Mouse (Mus musculus): ENCODE data around the gene Zbp1. TPM values are rescaled to one million over a fixed set of nuclear protein-coding genes. Genes with fewer than 3 reads are reported as not detected.

The Zbp1 gene
- polyA plus RNA-seq, 1 experiment from 2014 or later, result 0.22 TPM

DNA sequence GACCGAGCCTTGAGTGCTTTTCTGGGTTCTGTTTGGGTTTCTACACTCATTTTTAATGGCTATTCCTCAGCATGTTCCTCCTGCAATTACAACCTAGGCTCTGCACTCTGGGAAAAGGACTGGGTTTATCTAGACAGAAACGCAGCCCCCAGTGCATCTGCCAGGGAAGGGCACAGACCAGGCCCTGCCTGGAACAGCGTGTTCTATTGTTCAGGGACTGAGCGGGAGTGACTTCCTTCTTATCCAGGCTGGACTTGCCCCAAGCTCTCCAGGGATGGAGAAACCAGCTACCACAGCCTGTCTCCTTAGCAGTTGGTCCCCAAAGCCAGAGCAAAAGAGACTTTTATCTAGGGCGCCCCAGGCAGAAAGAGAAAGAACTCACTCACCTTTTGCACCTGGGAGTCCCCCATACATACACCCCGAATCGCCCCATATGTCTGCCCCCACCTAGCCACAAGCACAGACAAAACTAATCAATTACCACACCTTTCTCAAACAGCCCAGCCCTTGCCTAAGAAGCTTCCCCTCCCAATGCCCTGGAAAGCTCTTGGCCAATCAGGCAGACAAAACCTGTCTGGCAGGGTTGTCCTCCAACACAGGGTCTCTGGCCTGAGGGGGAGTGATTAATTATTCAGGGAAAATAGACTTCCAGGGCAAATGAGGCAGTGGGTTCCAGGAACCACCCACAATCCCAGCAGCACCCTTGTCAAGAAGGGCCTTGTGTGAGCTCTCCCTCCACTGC, 37.3 kb upstream of the Zbp1 start:
- ATAC-seq (ENCODE audit: low read depth), result no peak
- Histone ChIP-seq H3K4me3 (no peak overlapping the region), H3K27ac (replicated peaks) (peak overlapping the region; percentile 89), H3K36me3 (no peaks in the 10 kb centered on the region), H3K4me1 (replicated peaks) (peaks cover 99% of the 10 kb centered on the region), H3K27me3 (no peaks in the 10 kb centered on the region), H3K9me3 (no peaks in the 10 kb centered on the region), H3K9ac (peak overlapping the region; percentile 8; the same call in 1 of the 2 replicates), H3K4me2 (no peak overlapping the region)
- 54% methylated on average over 7 of the region's 7 CpGs for WGBS

DNA sequence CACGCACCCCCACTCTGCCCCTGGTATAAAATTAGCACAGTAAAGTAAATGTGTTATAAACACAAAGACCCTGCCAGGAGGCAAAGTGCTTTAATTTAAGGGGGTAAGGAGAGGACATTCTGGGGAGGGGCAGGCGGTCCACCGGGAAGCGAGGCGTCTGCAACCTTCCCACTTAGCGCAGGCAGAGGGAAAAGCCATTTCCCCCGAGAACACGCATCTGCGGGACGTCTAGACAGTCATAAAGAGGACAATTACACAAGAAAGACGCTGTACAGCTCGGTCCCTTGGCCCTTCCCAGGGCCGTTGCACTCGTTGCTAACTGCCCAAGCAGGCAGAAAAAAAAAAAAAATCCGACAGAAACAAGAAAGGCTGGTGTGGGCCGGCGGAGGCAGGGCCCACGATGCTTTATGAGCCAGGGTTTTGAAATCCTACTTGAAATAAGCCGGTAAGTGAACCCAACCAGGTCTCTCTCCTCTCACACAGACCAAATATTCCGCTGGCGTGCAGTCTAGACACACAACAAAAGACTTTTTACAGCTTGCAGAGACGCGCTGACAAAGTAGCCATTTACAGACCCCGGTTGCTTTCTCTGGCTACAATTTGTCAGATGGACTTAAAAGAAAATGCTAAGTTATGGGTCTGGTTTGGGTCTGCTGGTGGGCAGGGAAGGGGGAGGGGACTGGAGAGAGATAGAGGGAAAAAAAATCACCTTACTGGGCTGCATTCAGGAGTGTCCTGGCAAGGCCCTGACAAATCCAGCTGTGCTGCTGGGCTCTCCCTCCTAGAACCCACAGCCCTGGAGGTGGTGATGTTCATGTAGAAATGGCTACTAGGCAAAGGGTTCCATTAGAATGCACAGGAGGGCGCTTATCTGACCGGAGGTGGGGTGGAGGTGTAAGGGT, 35.3 kb upstream of the Zbp1 start:
- H3K9me3 ChIP-seq, result no peaks in the 10 kb centered on the region
- H3K4me3 ChIP-seq, result peak overlapping the region; percentile 4; the same call in 1 of the 2 replicates

DNA sequence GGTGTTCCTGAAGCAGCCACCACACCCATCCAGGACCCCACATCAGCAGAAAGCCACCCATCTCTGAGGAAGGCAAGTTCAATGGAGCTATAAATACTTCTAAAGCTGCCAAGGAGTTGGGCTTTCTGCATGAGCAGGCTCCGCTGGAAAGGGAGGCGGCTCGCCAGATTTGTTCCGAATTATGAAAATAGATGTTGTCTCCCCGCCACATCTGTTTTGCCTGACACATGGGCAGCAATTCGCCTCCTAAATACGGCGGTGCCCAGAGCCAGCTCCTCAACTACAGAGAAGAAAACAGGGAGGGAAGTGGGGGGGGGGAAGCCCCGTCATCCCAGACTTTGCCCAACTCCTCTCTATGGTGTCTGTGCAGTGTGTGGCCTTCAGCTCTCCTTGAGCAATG, 33.0 kb upstream of the Zbp1 start:
- no peaks in the 10 kb centered on the region for H3K9me3 ChIP-seq
- 37% methylated on average over 9 of the region's 9 CpGs for WGBS
- H3K4me1 ChIP-seq (replicated peaks), result peaks cover 97% of the 10 kb centered on the region
- no peak for ATAC-seq (ENCODE audit: low read depth)
- no peaks in the 10 kb centered on the region for H3K27me3 ChIP-seq
- H3K27ac ChIP-seq (replicated peaks), result no peak overlapping the region
- no peak overlapping the region for H3K9ac ChIP-seq
- H3K4me2 ChIP-seq, result no peak overlapping the region
- H3K36me3 ChIP-seq, result no peaks in the 10 kb centered on the region
- no peak overlapping the region for H3K4me3 ChIP-seq

More for the DNA sequence above, 35.3 kb upstream of the Zbp1 start:
- Histone ChIP-seq H3K4me1 (replicated peaks) (peaks cover 98% of the 10 kb centered on the region), H3K9ac (peak overlapping the region; percentile 60), H3K27me3 (no peaks in the 10 kb centered on the region), H3K36me3 (no peaks in the 10 kb centered on the region), H3K27ac (replicated peaks) (peak overlapping the region; percentile 89), H3K4me2 (peak overlapping the region; percentile 42)
- 8% methylated on average over 26 of the region's 26 CpGs for WGBS
- ATAC-seq (ENCODE audit: low read depth), result peak; percentile 17

DNA sequence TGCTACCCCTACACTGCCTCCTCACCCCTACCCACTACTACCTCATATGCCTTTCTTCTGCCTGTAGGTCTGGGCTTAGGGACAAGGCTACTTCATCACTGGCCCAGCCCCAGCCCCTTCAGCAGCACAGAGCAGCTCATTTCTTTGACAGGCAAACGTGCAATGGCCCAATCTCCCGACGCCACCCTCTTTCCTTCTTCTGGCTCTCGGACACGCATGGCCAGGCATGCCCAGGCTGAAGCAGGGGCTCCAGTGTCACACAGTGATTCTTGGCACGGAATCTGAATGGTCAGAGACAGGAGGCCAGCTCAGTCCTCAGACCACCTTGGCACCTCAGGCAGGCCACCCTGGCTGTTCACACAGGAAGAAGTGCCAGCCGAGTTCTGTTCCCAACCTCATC, 32.4 kb upstream of the Zbp1 start:
- Histone ChIP-seq H3K4me1 (replicated peaks) (peaks cover 97% of the 10 kb centered on the region), H3K36me3 (no peaks in the 10 kb centered on the region), H3K9ac (no peak overlapping the region), H3K9me3 (no peaks in the 10 kb centered on the region), H3K4me2 (no peak overlapping the region), H3K27me3 (no peaks in the 10 kb centered on the region), H3K4me3 (no peak overlapping the region), H3K27ac (replicated peaks) (peak overlapping the region; percentile 38)
- no peak for ATAC-seq (ENCODE audit: low read depth)
- WGBS, result 48% methylated on average over 7 of the region's 7 CpGs

DNA sequence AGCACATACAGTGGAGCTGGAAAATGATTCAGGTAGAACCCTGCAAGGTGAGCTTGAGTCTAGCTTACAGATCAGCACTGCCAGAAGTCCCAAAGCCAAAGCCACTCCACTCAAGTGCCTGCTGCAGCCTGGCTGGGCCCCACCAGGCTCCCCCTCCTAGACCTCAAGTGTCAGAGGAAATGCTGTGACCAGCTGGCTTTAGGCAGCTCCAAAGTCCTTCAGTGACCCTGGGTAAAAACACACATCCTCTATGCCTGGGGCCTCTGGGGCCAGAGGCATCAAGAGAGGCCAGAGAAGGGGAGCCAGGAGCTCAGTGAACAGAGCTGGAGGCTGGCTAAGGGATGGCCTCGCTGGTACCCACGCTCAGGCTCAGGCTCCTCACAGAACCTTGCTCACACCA, 31.7 kb upstream of the Zbp1 start:
- WGBS, result 27% methylated on average over 2 of the region's 2 CpGs
- H3K27ac ChIP-seq (replicated peaks), result peak overlapping the region; percentile 38; the same call in 1 of the 2 replicates
- H3K9me3 ChIP-seq, result no peaks in the 10 kb centered on the region
- no peak for ATAC-seq (ENCODE audit: low read depth)
- H3K4me3 ChIP-seq, result no peak overlapping the region
- H3K36me3 ChIP-seq, result no peaks in the 10 kb centered on the region
- peaks cover 97% of the 10 kb centered on the region for H3K4me1 ChIP-seq (replicated peaks)
- no peak overlapping the region for H3K4me2 ChIP-seq
- H3K27me3 ChIP-seq, result no peaks in the 10 kb centered on the region
- H3K9ac ChIP-seq, result no peak overlapping the region

DNA sequence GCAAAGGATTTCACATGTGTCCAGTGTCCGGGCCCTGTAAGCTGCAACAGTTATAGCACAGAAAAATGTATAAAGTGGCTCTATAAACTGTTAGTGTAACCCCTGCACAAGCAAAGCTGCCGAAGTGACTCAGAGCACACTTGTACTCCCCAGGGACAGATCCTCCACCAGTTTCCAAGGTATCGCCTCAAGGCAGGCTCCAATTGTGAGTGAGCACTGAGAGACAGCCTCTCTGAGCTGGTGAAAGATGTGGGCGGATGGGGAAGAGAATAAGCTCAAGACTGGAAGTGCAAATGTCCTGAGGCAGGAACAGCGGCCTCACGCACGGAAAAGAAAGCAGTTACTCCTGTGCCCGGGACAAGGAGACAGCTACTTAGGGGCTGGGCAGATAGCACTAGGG, 31.2 kb upstream of the Zbp1 start:
- H3K36me3 ChIP-seq, result no peaks in the 10 kb centered on the region
- no peaks in the 10 kb centered on the region for H3K27me3 ChIP-seq
- no peak for ATAC-seq (ENCODE audit: low read depth)
- H3K4me1 ChIP-seq (replicated peaks), result peaks cover 97% of the 10 kb centered on the region
- no peak overlapping the region for H3K4me2 ChIP-seq
- no peak overlapping the region for H3K4me3 ChIP-seq
- no peak overlapping the region for H3K9ac ChIP-seq
- H3K27ac ChIP-seq (replicated peaks), result 0 out of 2 replicates have a peak overlapping the region, but pooled peaks have one; percentile 11
- WGBS, result 55% methylated on average over 8 of the region's 8 CpGs
- H3K9me3 ChIP-seq, result no peaks in the 10 kb centered on the region

DNA sequence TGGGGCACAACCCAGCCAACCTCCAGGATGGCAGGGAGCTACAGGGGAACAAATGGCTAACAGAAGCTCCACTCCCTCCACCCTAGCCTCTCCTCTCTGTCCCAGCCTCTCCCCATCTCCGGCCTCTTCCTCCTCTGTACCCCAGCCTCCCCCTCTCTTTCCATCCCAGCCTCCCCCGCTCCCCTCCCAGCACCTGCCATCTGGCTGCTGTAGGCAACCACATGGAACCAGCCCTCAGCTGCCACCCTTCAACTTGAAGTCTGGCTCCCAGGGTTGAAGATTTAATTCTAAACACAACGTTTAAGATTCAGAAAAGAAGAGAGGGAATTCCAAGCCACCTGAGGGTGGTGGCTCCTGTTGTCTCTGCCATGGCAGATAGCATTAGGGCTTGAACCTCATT, 30.7 kb upstream of the Zbp1 start:
- peaks cover 96% of the 10 kb centered on the region for H3K4me1 ChIP-seq (replicated peaks)
- H3K9ac ChIP-seq, result no peak overlapping the region
- H3K4me3 ChIP-seq, result no peak overlapping the region
- 0 out of 2 replicates have a peak overlapping the region, but pooled peaks have one; percentile 11 for H3K27ac ChIP-seq (replicated peaks)
- no peaks in the 10 kb centered on the region for H3K9me3 ChIP-seq
- ATAC-seq (ENCODE audit: low read depth), result no peak
- H3K4me2 ChIP-seq, result no peak overlapping the region
- H3K27me3 ChIP-seq, result no peaks in the 10 kb centered on the region
- no peaks in the 10 kb centered on the region for H3K36me3 ChIP-seq
- WGBS, result 22% methylated on average over 3 of the region's 3 CpGs

DNA sequence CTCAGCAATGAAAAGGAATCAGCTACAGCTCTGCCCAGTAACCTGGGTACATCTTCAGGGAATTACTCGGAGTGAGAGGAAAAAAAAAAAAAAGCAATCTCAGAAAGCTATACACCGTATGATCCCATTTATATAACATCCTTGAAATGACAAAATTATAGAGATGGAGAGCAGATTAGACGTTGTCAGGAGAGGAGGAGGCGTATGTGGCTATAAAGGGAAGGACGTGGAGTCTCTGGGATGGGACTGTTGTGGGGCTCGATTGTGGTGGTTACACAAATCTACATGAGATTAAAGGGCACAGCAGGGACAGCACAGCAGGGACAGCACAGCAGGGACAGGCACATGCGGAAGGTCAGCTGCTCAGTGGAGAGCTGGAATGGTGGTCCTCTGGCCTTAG, 30.1 kb upstream of the Zbp1 start:
- no peak overlapping the region for H3K4me2 ChIP-seq
- no peak for ATAC-seq (ENCODE audit: low read depth)
- no peaks in the 10 kb centered on the region for H3K36me3 ChIP-seq
- H3K4me3 ChIP-seq, result no peak overlapping the region
- H3K27ac ChIP-seq (replicated peaks), result no peak overlapping the region
- H3K27me3 ChIP-seq, result no peaks in the 10 kb centered on the region
- H3K4me1 ChIP-seq (replicated peaks), result peaks cover 96% of the 10 kb centered on the region
- H3K9me3 ChIP-seq, result no peaks in the 10 kb centered on the region
- H3K9ac ChIP-seq, result no peak overlapping the region
- WGBS, result 59% methylated on average over 7 of the region's 7 CpGs

DNA sequence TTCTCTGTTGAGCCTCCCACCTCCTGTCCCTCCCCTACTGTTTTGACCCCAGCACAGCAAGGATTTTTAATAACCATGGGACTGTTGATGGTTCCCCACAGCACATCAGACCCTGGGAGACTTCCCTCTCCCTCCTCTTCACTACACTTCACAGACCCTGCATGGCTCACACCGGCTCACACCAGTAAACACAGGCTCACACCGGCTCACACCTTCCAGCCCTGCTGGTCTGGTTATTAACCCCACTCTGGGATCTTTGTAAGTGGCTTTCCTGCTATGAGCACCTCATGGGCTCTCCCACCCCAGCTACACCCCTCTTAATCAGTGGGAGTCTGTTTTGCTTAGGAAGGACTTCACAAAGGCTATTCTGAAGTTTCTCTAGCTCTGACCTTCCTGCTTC, 29.2 kb upstream of the Zbp1 start:
- Histone ChIP-seq H3K36me3 (no peaks in the 10 kb centered on the region), H3K9me3 (no peaks in the 10 kb centered on the region), H3K27ac (replicated peaks) (peak overlapping the region; percentile 28; the same call in 1 of the 2 replicates), H3K27me3 (no peaks in the 10 kb centered on the region), H3K9ac (0 out of 2 replicates have a peak overlapping the region, but pooled peaks have one; percentile 3), H3K4me2 (no peak overlapping the region), H3K4me1 (replicated peaks) (peaks cover 96% of the 10 kb centered on the region), H3K4me3 (no peak overlapping the region)
- no peak for ATAC-seq (ENCODE audit: low read depth)
- WGBS, result 27% methylated on average over 2 of the region's 2 CpGs

DNA sequence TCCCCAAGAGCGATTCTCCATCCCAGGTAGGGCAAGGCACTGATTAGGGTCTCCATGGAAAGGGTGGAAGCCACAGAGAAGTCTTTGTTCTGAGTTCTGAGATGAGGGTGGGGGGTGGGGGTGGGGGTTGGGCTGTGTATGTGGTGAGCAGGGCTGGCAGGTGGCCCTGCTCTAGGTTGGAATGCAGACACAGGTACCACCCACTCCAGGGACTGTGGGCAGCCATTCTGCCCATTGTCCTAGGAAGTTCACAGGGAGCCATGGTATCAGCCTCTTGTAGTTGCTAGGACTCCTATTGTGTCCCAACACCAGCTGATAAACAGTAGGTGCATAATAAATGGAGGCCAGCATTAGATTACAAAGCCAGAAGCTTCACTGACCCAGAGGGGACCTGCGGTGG, 28.5 kb upstream of the Zbp1 start:
- H3K9me3 ChIP-seq, result no peaks in the 10 kb centered on the region
- 0 out of 2 replicates have a peak overlapping the region, but pooled peaks have one; percentile 18 for H3K27ac ChIP-seq (replicated peaks)
- no peak overlapping the region for H3K4me2 ChIP-seq
- H3K27me3 ChIP-seq, result no peaks in the 10 kb centered on the region
- no peaks in the 10 kb centered on the region for H3K36me3 ChIP-seq
- no peak overlapping the region for H3K4me3 ChIP-seq
- no peak overlapping the region for H3K9ac ChIP-seq
- H3K4me1 ChIP-seq (replicated peaks), result peaks cover 97% of the 10 kb centered on the region
- WGBS, result 34% methylated on average over 2 of the region's 2 CpGs
- ATAC-seq (ENCODE audit: low read depth), result no peak

DNA sequence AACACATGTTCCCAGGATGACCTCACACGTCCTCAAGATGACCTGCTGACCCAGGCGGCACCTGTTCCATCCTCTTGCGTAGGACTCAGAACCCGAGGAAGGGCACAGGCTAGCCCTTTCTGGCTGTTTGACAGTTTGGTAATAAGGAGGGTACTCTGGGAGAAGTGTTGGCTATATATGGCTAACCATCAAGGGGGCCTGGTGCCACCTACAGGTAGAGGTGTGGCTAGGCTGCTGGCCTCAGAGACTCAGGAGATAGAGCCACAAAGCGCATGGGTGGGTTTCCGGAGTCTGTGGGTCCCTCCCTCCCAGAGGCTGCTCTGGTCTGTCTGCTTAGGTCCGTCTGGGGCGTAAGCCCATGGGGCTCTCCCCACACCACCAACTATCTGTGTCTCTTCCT, 28.0 kb upstream of the Zbp1 start:
- no peak for ATAC-seq (ENCODE audit: low read depth)
- WGBS, result 74% methylated on average over 8 of the region's 8 CpGs
- H3K9ac ChIP-seq, result no peak overlapping the region

DNA sequence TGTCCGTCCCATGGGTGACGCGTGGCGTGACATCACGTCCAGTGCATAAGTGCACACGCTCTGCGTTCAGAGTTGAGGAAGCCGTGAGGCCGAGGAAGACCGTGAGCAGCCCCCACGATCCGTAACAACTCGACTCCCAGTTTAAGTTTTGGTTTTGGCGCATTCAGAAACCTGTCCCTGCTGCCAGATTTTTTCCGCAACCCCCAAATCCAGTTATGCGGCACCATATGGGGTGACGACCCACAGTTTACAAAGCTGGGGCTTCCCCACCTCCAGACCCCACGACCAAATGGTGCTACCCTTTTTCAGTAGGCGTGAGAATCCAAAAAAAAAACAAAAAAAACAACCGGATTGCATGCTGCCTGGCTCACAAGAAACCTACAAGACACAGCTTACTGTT, 26.5 kb upstream of the Zbp1 start:
- H3K4me1 ChIP-seq (replicated peaks), result peaks cover 96% of the 10 kb centered on the region
- no peak for ATAC-seq (ENCODE audit: low read depth)
- 85% methylated on average over 20 of the region's 20 CpGs for WGBS

More for the DNA sequence above, 28.0 kb upstream of the Zbp1 start:
- no peaks in the 10 kb centered on the region for H3K27me3 ChIP-seq
- no peak overlapping the region for H3K4me2 ChIP-seq
- H3K36me3 ChIP-seq, result no peaks in the 10 kb centered on the region
- peaks cover 96% of the 10 kb centered on the region for H3K4me1 ChIP-seq (replicated peaks)
- H3K9me3 ChIP-seq, result no peaks in the 10 kb centered on the region
- no peak overlapping the region for H3K27ac ChIP-seq (replicated peaks)
- H3K4me3 ChIP-seq, result no peak overlapping the region

More for the DNA sequence above, 26.5 kb upstream of the Zbp1 start:
- no peaks in the 10 kb centered on the region for H3K9me3 ChIP-seq
- no peaks in the 10 kb centered on the region for H3K36me3 ChIP-seq
- H3K9ac ChIP-seq, result no peak overlapping the region
- H3K27me3 ChIP-seq, result no peaks in the 10 kb centered on the region
- H3K27ac ChIP-seq (replicated peaks), result no peak overlapping the region
- no peak overlapping the region for H3K4me2 ChIP-seq
- no peak overlapping the region for H3K4me3 ChIP-seq
